Mouse (Mus musculus): ENCODE data around the gene Dhx57.
"Not testable (repeated sequence)": the region's sequence is repeated elsewhere in the genome, so short reads cannot be mapped to it uniquely, and the experiment has no call there.

Dhx57 gene

GRCm38 (mm10) chr17:80255208-80255607, 35.1 kb downstream of the Dhx57 start:
- intact Hi-C loops (cut with DNase I): no loop called here

GRCm38 (mm10) chr17:80254421-80254820, 35.9 kb downstream of the Dhx57 start:
- intact Hi-C loops (cut with DNase I): no loop called here

- intact Hi-C loops (cut with DNase I): no loop called here
Measured at GRCm38 (mm10) chr17:80252757-80253525, 37.3 kb downstream of the Dhx57 start.

GRCm38 (mm10) chr17:80243116-80243515, 47.2 kb downstream of the Dhx57 start:
- intact Hi-C loops (cut with DNase I): no loop called here

- intact Hi-C loops (cut with DNase I): no loop called here
Measured at GRCm38 (mm10) chr17:80241594-80241993, 48.7 kb downstream of the Dhx57 start.

GRCm38 (mm10) chr17:80237475-80237874, 52.8 kb downstream of the Dhx57 start:
- intact Hi-C loops (cut with DNase I): no loop called here

GRCm38 (mm10) chr17:80236805-80237204, 53.5 kb downstream of the Dhx57 start:
- intact Hi-C loops (cut with DNase I): no loop called here

- intact Hi-C loops (cut with DNase I): no loop called here
Measured at GRCm38 (mm10) chr17:80235477-80235876, 54.8 kb downstream of the Dhx57 start.

GRCm38 (mm10) chr17:80234376-80234775, 55.9 kb downstream of the Dhx57 start:
- intact Hi-C loops (cut with DNase I): no loop called here

- intact Hi-C loops (cut with DNase I): no loop called here
Measured at GRCm38 (mm10) chr17:80233844-80234243, 56.4 kb downstream of the Dhx57 start.

- intact Hi-C loops (cut with DNase I): no loop called here
Measured at GRCm38 (mm10) chr17:80229396-80229795, 60.9 kb downstream of the Dhx57 start.

- intact Hi-C loops (cut with DNase I): not testable (repeated sequence)
Measured at GRCm38 (mm10) chr17:80225142-80225541, 65.1 kb downstream of the Dhx57 start.

- intact Hi-C loops (cut with DNase I): no loop called here
Measured at GRCm38 (mm10) chr17:80224326-80225116, 65.8 kb downstream of the Dhx57 start, which contains the start of gene Gemin6. TSS of gene Gemin6 (plus strand) at chr17:80224441.

GRCm38 (mm10) chr17:80223829-80224228, 66.4 kb downstream of the Dhx57 start:
- intact Hi-C loops (cut with DNase I): no loop called here

- intact Hi-C loops (cut with DNase I): no loop called here
Measured at GRCm38 (mm10) chr17:80221890-80222628, 68.2 kb downstream of the Dhx57 start.

GRCm38 (mm10) chr17:80221202-80221601, 69.1 kb downstream of the Dhx57 start:
- intact Hi-C loops (cut with DNase I): no loop called here

GRCm38 (mm10) chr17:80220131-80220530, 70.1 kb downstream of the Dhx57 start:
- intact Hi-C loops (cut with DNase I): no loop called here

- intact Hi-C loops (cut with DNase I): not testable (repeated sequence)
Measured at GRCm38 (mm10) chr17:80213998-80214397, 76.3 kb downstream of the Dhx57 start.

- intact Hi-C loops (cut with DNase I): no loop called here
Measured at GRCm38 (mm10) chr17:80206671-80207581, 83.3 kb downstream of the Dhx57 start, which contains the start of the genes Srsf7 and Ttc39d. TSS of gene Srsf7 (minus strand) at chr17:80207307. TSS of gene Ttc39d (plus strand) at chr17:80207460.

GRCm38 (mm10) chr17:80206301-80206670, 84.0 kb downstream of the Dhx57 start:
- intact Hi-C loops (cut with DNase I): no loop called here

GRCm38 (mm10) chr17:80205657-80206056, 84.6 kb downstream of the Dhx57 start:
- intact Hi-C loops (cut with DNase I): no loop called here
